Mouse (Mus musculus): ENCODE measurements around the gene Hoxc9.

Gene Hoxc9

GRCm38 (mm10) chr15:102976631-102977422 is 588 bp downstream of the Hoxc9 start:
- no peak for DNase-seq (ENCODE audit: low spot score in 2 of 2)

DNA sequence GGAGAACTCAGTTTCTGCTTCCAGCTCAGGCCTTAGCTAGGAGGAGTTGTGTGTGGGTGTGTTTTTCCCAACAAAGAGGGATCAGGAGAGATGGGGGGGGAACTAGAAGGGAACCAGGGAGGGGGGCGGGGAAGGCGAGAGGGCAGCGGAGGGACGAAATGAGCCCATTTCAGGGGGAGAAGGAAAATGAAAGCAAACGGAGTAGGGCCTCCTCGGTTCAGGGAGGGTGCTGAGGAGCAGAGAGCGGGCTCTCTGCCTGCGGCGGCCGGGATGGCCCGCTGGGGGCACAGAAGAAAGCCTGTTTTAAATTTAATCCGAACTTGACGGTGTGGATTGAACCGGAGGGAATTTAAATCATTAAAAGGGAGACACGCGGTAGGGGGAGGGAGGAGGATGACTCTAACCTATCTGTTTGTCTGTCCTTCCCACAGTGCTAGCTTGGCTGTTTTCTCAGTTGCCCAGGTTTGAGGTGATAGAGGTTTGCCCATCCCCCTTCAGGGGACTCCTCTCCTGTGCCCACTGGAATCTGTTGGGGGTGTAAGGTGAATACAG is 1.3 kb downstream of the Hoxc9 start:
- no peak for DNase-seq (ENCODE audit: low spot score in 2 of 2)

DNA sequence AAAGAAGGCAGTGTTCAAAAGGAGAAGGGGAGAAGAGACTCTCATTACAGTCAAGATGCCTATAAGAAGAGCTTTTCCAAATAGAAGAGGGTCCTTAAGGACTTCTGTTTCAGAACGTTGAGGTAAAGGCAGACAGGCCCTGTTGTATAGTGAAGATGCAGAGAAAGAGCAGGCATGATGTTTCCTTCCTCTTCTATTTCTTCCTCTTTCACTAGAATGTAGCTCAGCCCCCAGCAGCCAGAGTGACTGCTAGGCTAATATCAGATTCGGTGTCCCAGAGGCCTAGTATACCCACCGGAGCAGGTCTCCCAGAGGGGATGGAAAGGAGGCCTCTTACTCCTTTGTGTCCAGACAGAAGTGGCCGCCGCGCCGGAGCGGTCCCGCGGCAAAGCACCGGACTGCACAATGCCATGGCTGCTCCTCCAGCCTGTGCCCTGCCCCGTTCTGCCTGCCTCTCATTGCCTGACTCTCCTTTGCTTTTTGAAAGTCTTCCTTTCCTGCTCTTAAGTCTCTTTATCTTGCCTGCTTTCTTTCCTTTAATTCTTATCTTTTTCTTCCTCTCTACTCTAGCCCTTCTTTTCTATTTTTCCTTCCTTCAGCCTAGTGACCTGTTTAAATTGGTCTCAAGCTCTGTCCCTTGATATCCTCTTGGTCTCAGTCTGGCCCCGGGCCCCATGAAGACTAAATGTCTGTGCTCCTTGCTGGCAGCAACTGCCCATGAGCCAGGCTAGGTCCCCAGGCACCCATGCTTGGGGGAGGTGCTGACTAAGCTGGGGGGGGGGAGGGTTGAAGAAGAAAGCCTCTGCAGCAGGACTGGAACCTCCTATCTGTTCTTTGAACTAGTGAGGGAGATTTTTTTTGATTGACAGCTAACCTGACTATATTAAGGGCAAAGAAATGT is 2.6 kb downstream of the Hoxc9 start:
- DNase-seq (ENCODE audit: low spot score in 2 of 2), result no peak

DNA sequence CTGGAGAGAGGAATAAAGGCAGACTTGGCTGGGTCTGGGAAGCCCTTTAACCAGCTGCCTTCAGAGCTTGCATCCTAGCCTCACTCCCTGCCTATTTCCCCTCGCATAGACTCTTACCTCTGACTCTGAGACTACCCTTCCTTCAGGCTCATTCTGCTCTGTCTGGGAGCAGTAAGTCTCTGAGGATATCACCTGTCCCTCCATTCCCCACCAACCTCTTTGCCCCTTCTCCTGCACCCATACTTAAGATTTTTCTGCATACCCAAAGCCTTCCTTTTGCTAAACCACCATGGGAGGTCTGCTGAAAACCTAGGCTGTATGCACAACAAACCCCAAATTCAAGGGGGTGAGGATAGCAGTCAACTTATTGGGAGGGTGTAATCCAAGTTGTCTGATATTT is 3.7 kb downstream of the Hoxc9 start:
- DNase-seq (ENCODE audit: low spot score in 2 of 2), result no peak

DNA sequence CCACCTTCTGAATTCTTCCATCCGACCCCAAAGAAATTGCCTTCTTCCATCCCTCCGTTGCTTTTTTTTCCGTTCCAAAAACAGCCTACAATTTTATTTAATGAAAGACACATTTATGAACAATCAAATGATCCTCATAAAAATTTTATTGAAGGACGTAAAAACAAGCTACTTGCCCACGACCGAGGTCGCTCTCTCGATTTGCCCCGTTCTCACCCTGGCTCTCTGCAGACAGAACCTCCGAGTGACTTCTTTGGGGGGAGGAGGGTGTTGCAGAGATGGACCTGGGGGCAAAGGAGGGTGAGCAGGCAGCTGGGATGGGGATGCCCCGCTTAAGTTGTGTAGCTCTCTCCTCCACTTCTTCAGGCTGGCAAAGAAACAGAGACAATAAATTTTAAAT is 4.1 kb downstream of the Hoxc9 start:
- no peak for DNase-seq (ENCODE audit: low spot score in 2 of 2)

DNA sequence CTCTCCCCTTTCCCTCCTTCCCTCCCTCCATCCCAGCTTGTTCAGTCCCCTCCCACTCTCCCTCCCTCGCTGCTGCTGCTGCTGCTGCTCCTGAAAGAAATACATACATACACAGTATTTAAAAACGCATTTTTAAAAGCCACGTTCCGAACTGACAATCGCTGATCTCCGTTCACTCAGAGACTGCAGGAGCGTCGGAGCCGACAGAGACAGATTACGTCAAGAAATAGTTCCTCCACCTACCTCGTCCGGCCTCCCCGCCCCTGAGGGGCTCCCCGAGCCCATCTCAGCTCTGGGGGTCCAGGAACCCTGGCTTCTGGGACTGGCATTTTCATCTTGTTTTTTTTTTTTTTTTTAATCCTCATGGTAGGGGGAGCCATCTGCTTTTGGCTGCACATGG is 4.7 kb downstream of the Hoxc9 start:
- DNase-seq (ENCODE audit: low spot score in 2 of 2), result no peak

DNA sequence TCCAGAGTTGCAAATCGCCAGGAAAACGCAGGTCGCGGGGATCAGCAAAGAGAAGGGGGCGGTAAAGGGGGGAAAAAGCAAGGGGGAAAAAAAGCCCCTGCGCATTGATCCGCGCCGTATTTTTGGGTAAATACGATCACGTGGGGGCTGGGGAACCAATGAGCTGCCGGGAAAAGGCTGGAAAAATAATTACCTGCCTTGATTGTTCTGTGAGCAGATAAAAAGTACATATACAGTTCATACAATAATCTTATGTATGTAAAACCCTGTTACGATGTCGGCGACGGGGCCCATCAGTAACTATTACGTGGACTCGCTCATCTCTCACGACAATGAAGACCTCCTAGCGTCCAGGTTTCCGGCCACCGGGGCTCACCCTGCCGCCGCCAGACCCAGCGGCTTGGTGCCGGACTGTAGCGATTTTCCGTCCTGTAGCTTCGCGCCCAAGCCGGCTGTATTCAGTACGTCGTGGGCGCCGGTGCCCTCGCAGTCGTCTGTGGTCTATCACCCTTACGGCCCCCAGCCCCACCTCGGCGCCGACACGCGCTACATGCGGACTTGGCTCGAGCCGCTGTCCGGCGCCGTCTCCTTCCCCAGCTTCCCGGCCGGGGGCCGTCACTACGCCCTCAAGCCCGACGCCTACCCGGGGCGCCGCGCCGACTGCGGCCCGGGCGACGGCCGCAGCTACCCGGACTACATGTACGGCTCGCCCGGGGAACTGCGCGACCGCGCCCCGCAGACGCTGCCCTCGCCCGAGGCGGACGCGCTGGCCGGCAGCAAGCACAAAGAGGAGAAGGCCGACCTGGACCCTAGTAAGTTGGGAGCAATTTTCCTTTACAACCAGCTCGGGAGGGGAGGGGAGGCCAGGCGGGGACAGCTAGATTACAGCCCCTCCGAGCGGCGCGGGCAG is 5.4 kb downstream of the Hoxc9 start:
- no peak for DNase-seq (ENCODE audit: low spot score in 2 of 2)

GRCm38 (mm10) chr15:102983716-102984115 is 7.5 kb downstream of the Hoxc9 start:
- DNase-seq (ENCODE audit: low spot score in 2 of 2), result no peak

DNA sequence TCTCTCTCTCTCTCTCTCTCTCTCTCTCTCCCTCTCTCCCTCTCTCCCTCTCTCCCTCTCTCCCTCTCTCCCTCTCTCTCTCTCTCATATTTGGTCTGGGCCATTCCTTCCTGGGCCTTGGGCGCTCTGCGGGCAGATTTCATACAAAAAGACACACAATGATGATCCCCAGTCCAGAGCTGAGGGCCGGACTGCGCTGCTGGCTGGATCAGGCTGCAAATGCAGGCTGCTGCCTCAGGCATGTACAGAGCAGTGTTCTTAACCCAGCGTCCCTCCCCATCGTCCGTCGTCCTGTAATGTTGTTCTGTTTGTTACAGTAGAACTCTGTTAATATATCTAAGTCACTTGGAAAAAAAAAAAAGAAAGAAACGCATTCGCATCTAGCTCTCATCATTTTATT is 8.3 kb downstream of the Hoxc9 start:
- no peak for DNase-seq (ENCODE audit: low spot score in 2 of 2)

DNA sequence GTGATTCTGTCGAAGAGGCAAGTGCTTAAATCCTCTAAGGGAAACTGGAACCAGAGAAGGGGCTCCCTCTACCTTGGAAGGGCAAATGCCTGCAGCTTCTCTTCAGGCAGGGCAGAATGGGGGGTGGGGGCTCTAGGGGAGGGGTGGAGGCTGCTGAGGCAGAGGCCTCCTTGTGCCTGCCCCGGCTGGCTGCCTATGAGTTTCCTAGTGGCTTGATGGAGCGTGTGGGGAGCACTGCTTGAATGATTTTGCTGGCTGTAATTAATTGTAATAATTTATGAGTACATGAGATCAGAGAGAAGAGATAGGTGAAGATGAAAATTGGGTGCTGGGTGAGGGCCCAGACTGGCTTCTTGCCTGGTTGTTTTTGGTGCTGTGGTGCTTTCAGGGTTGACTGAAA is 8.7 kb downstream of the Hoxc9 start:
- DNase-seq (ENCODE audit: low spot score in 2 of 2), result no peak

DNA sequence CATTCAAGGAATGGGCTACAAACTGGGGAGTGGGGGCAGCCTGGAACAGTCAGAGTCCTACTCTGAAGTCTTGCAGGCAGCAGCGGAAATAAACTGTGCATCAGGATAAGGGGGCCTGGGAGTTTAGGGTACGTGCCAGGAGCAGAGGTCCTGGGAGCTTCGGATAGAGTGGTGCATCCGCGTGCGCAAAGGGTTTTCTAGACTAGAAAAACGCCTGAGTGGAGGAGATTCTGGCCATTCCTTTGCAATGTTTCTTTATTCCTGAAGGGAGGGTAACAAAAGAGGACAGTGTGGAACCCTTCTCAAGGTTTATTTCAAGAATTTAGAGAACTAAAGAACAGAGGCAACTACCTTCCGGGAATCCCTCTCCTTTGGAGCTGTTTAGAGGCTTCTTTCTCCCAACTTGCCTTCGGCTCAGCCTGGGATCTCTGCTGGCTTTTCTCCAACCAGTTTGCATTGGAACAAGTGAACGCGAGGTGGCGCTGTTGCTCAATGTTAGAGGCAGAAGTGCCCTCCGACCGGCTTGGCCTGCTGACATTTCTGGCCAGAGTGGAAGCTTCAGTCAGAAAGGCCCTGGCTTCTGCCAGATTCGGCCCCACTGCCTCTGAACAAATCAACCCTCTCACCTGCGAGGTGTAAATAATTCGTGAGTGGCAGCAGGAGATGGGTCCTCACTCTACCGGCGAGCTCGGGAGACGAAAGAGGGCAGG is 11.0 kb downstream of the Hoxc9 start:
- DNase-seq (ENCODE audit: low spot score in 2 of 2), result peak; percentile 83 to 85

DNA sequence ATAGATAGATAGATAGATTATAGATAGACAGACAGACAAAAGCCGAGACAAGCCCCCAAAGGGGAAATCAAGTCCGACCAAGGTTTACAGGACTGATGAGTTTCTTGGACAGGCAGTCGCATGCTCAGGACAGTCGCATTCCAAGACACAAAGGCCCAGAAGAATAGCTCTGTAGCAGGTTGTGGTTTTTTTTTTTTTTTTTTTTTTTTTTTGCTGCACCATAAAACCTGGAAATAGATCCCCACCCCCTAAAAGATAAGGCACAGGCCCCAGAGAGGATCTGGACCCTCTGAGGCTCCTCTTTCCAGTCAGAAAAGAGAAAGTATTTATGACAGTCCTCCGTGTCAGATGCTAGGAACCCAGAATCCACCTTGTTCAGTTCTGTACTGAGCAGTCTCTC is 11.8 kb downstream of the Hoxc9 start:
- no peak for DNase-seq (ENCODE audit: low spot score in 2 of 2)

DNA sequence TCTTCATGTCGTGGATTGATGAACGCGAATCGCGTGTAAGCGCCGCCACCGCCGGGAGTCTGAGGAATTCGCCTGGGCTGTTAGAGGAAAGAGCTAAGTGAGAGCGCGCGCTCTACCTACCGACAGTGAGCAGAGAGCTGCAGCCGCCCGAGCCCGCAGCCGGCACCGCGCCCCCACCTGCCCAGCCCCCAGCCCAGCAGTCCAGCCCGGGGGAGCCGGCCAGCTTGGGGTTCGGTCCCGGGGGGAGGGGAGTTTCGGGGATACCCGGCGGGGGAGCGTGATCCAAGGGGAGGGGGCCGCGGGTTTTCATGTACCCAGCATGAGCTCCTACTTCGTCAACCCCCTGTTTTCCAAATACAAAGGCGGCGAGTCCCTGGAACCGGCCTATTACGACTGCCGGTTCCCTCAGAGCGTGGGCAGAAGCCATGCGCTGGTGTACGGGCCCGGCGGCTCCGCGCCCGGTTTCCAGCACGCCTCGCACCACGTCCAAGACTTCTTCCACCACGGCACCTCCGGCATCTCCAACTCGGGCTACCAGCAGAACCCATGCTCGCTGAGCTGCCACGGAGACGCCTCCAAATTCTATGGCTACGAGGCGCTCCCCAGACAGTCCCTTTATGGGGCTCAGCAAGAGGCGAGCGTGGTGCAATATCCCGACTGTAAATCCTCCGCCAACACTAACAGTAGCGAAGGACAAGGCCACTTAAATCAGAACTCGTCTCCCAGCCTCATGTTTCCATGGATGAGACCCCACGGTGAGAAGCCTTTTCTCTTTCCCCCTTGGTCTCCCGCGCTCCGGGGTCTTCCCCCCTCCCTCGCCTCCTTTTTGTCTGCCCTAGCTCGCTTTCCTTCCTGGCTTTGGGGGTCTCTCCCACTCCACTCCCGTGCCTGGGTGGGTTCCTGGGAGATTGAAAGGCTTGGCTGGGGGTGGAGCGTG is 14.5 kb downstream of the Hoxc9 start, which contains the start of gene Hoxc8:
Hoxc8 (plus strand) TSS at position 147 of the 937 bp plus-strand sequence.
- no peak for DNase-seq (ENCODE audit: low spot score in 2 of 2)

DNA sequence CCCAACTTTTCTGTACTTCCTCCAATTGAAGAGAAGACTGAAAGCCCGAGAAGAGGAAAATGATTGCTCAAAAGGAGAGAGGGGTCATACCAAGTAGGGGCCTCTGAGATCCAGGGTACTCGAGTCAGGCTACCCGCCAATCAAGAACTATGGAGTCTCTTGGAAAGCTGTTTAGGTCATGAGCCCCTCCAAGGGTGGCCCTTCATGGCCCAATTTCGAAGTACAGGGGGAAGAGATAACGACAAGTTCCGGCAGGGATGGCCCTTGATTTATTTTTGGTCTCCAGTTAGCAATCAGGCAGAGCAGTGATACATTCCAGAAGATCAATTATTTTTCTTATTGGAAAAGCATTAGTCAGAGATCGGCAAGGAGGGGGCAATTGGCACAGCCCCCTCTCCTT is 15.5 kb downstream of the Hoxc9 start:
- DNase-seq (ENCODE audit: low spot score in 2 of 2), result no peak

DNA sequence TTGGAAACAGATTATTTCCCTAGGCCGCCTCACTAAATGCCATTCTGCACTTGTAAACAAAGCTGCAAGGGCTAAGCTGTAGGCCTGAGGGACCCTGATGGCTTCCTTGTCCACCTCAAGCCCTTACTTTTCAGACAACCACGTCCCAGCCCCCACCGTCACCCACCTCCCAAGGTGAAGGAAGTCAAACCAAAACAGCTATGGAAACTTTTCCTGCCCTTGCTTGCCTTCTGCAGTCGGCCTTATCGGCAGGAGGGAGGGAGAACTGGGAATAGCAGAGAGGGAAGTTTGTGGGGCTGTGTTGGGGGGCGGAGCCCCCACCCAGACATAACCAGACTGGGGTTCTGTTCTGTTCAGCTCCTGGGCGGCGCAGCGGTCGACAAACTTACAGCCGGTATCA is 16.0 kb downstream of the Hoxc9 start:
- no peak for DNase-seq (ENCODE audit: low spot score in 2 of 2)

DNA sequence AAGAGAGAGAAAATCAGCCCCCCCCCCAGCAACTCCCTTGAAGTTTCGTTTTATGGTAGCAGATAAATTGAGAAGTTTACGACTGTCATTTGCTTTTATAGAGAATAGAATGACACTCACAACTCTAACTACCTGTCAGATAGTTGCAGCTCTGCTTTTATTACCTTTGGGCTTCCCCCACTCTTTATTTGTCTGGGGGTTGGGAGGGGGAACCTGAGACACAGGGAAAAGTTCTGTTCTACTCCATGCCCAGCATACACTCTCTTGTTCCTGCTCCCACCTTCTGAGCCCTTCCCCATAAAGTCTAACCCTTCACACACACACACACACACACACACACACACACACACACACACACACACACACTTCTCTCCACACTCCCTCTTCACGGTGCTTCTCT is 16.6 kb downstream of the Hoxc9 start:
- no peak for DNase-seq (ENCODE audit: low spot score in 2 of 2)

DNA sequence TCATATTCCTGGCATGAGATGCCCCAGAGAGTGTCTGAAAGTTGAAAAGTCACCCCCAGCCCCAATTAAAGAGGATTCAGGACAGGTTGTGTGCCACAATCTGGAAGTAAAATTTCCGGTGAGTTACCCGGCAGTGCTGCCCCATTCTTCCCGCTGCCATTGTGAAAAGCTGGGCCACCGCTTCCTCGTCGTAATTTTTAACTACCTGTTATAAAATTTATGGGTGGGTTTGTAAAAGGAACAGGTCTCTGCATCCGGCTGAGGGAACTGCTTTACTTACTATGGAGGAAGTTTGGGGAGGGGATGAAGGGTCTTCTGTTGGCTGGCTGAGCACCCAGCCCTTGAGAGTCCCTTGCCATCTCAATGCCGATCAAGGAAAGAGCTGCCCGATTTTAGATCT is 20.3 kb downstream of the Hoxc9 start:
- no peak for DNase-seq (ENCODE audit: low spot score in 2 of 2)

- DNase-seq (ENCODE audit: low spot score in 2 of 2), result no peak
These were observed 21.2 kb downstream of the Hoxc9 start for GRCm38 (mm10) chr15:102997431-102997830.

GRCm38 (mm10) chr15:102997939-102998355 is 21.7 kb downstream of the Hoxc9 start, which contains the start of gene Hoxc6:
Gene Hoxc6 (plus strand): TSS chr15:102998257.
- no peak for DNase-seq (ENCODE audit: low spot score in 2 of 2)

All from frontal cortex, postnatal 25 days (tissue).